Comparison of ENCODE assay signal across 11 mouse cellular contexts in the genomic region with DNA sequence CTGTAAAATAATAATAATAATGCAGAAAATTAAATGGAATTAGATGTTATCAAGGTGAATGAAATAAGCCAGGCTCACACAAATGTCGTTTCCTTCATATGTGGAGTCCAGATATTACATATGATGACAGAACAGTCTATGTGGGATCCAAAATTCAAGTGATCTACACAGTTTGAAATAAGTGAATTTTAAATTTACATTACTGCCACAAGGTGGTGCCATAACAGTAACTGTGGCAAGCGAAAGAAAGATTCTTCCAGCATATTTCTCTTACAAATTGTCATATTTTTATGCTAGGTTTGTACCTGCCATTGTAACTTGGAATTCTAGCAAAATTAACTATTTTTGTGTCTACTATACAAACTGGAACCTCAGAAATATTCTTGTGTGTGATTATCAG.
DNase-seq lines count a peak whose midpoint lies in the region; ATAC-seq and TF ChIP-seq lines count a peak whose summit lies in the region.
"Had no signal": no experiment of that assay in that cellular context is flagged by ENCODE, and none has a peak within 500 bp of the region (broad histone marks: within the 10 kb centered on the region; RNA-seq: fewer than 3 reads in every experiment).

No protein-coding gene starts in this region.

- H3K27ac ChIP-seq in embryonic facial prominence, embryonic 11.5 days (replicated peaks; ENCODE audit: low read depth, low read length), result no peak overlapping the region
- no peak overlapping the region for H3K27ac ChIP-seq in embryonic facial prominence, embryonic 10.5 days (replicated peaks)
- no peak overlapping the region for H3K27ac ChIP-seq in left cerebral cortex, adult 2 months

- H3K9ac ChIP-seq in embryonic facial prominence, embryonic 11.5 days (replicated peaks; ENCODE audit: low read length), result no peak overlapping the region

- TF ChIP-seq CTCF in left cerebral cortex, adult 2 months (IDR thresholded peaks at IDR 0.05), result peak; percentile 68

- H3K4me1 ChIP-seq in embryonic facial prominence, embryonic 11.5 days (ENCODE audit: control insufficient read depth, insufficient read depth, low read length), result no peaks in the 10 kb centered on the region
- H3K4me1 ChIP-seq in embryonic facial prominence, embryonic 10.5 days, result no peaks in the 10 kb centered on the region

- no peaks in the 10 kb centered on the region for H3K9me3 ChIP-seq in embryonic facial prominence, embryonic 11.5 days (replicated peaks; ENCODE audit: control insufficient read depth, low read length)
- no peaks in the 10 kb centered on the region for H3K9me3 ChIP-seq in embryonic facial prominence, embryonic 10.5 days
- H3K9me3 ChIP-seq: megakaryocyte, embryonic 14.5 days had no signal

- no peak for ATAC-seq in embryonic facial prominence, embryonic 11.5 days (replicated peaks; ENCODE audit: insufficient number of reproducible peaks, low FRiP score, low TSS enrichment, low read depth)
- peak; percentile 71 for ATAC-seq in megakaryocyte progenitor cell, adult 5-6 weeks (replicated peaks; ENCODE audit: poor library complexity)

- H3K4me2 ChIP-seq in embryonic facial prominence, embryonic 11.5 days (ENCODE audit: low read depth, low read length), result no peak overlapping the region

- no peaks in the 10 kb centered on the region for H3K36me3 ChIP-seq in embryonic facial prominence, embryonic 11.5 days (replicated peaks; ENCODE audit: control insufficient read depth, insufficient read depth, low read depth, low read length)
- H3K36me3 ChIP-seq in embryonic facial prominence, embryonic 10.5 days (replicated peaks), result no peaks in the 10 kb centered on the region

- DNase-seq in embryonic facial prominence, embryonic 11.5 days (ENCODE audit: low spot score), result peak; percentile 67
- DNase-seq in embryonic facial prominence, embryonic 10.5 days (ENCODE audit: low spot score), result no peak
- no peak for DNase-seq in left cerebral cortex, adult 2 months (ENCODE audit: extremely low spot score in 1 of 2, low spot score in 2 of 2)
- DNase-seq in left cerebral cortex, adult 9 months (ENCODE audit: low spot score in 2 of 2), result no peak
- peak; percentile 65 for DNase-seq in NIH3T3 (ENCODE audit: low read depth)
- DNase-seq in layer of hippocampus, adult 9-11 months, result no peak
- DNase-seq in spleen, postnatal 4 days (ENCODE audit: low spot score in 2 of 2), result no peak
- DNase-seq: kidney, adult 8-10 months had no signal

- intact Hi-C loops in left cerebral cortex, adult 2 months (cut with DNase I), result loop anchor here (2.0 kb wide), 1 partner anchor 315 kb away; no protein-coding TSS in a partner anchor

- H3K4me3 ChIP-seq in embryonic facial prominence, embryonic 11.5 days (ENCODE audit: low read depth, low read length), result no peak overlapping the region
- no peak overlapping the region for H3K4me3 ChIP-seq in embryonic facial prominence, embryonic 10.5 days
- H3K4me3 ChIP-seq in left cerebral cortex, adult 2 months, result no peak overlapping the region
- H3K4me3 ChIP-seq: erythroblast, embryonic 14.5 days; megakaryocyte, embryonic 14.5 days had no signal

- no peaks in the 10 kb centered on the region for H3K27me3 ChIP-seq in embryonic facial prominence, embryonic 11.5 days (ENCODE audit: control insufficient read depth, insufficient read depth, low read length)
- H3K27me3 ChIP-seq in embryonic facial prominence, embryonic 10.5 days (replicated peaks; ENCODE audit: low read depth, poor library complexity, severe bottlenecking), result no peaks in the 10 kb centered on the region
- H3K27me3 ChIP-seq: megakaryocyte, embryonic 14.5 days had no signal

- WGBS in embryonic facial prominence, embryonic 11.5 days, result 38% methylated on average over 2 of the region's 2 CpGs
- 46% methylated on average over 2 of the region's 2 CpGs for WGBS in embryonic facial prominence, embryonic 10.5 days

Comparison
In these comparisons a context has a peak if more than half of its experiments do, and no peak if none do; other contexts are left out.
1. DNase-seq: peak in embryonic facial prominence, embryonic 11.5 days (single experiment) and NIH3T3 (single experiment); none in embryonic facial prominence, embryonic 10.5 days (single experiment), left cerebral cortex, adult 2 months (0 of 2), left cerebral cortex, adult 9 months (0 of 2), layer of hippocampus, adult 9-11 months (single experiment) and spleen, postnatal 4 days (0 of 2).